Mouse (Mus musculus) kidney, postnatal 0 days (tissue): Measurements from ENCODE around the gene 2810021J22Rik. TPM values are rescaled to one million over a fixed set of nuclear protein-coding genes. Genes with fewer than 3 reads are reported as not detected.
A peak's percentile ranks its signal among the peaks of the same experiment; 100 is the strongest.

Experiments
- ATAC-seq: fragments of 200-750 bp; cut with Nextera tagmentation; replicated peaks from 2 replicates; pipeline ENCODE4 v1.8.0; 2017; ENCODE audit warnings: low read depth, moderate number of reproducible peaks, moderate TSS enrichment, moderate library complexity; ENCODE audit not compliant: low FRiP score
- DNase-seq: peaks from one replicate; pipeline ENCODE4 v3.0.0-alpha.2; 2016; ENCODE audit warnings: low spot score
- H3K27ac ChIP-seq: fragments of 300-500 bp; sonication (generic); 2 replicates; pipeline ENCODE4 v1.5.1; 2014; ENCODE audit warnings: mild to moderate bottlenecking
- H3K27me3 ChIP-seq: fragments of 300-500 bp; sonication (generic); 2 replicates; pipeline ENCODE4 v1.6.1; 2014; ENCODE audit warnings: low read length, mixed read lengths; ENCODE audit not compliant: insufficient read depth
- H3K36me3 ChIP-seq: fragments of 300-500 bp; sonication (generic); 2 replicates; pipeline ENCODE4 v1.6.1; 2014; ENCODE audit warnings: low read length, mixed read lengths; ENCODE audit not compliant: insufficient read depth
- H3K4me1 ChIP-seq: fragments of 300-500 bp; sonication (generic); replicated peaks from 2 replicates; pipeline ENCODE4 v1.6.1; 2014; ENCODE audit warnings: antibody characterized with exemption, low read length, mixed read lengths; ENCODE audit not compliant: insufficient read depth
- H3K4me2 ChIP-seq: fragments of 300-500 bp; sonication (generic); 2 replicates; pipeline ENCODE4 v1.6.1; 2014; ENCODE audit warnings: mild to moderate bottlenecking, low read length, moderate library complexity, mixed read lengths
- H3K4me3 ChIP-seq: fragments of 300-500 bp; sonication (generic); replicated peaks from 2 replicates; pipeline ENCODE4 v1.5.1; 2014; ENCODE audit warnings: low read depth, low read length
- H3K9ac ChIP-seq: fragments of 300-500 bp; sonication (generic); 2 replicates; pipeline ENCODE4 v1.6.1; 2014; ENCODE audit warnings: low read depth, low read length
- H3K9me3 ChIP-seq: fragments of 300-500 bp; sonication (generic); replicated peaks from 2 replicates; pipeline ENCODE4 v1.6.1; 2016; ENCODE audit warnings: low read length, inconsistent platforms, mixed read lengths
- CTCF ChIP-seq: IDR thresholded peaks from 2 replicates; pipeline ENCODE4 v1.5.1; 2016; ENCODE audit warnings: antibody characterized with exemption, low read depth, mild to moderate bottlenecking, moderate library complexity
- WGBS: fragments of 180-500 bp; shearing (Covaris S2); extraction: QIAGEN DNeasy Blood & Tissue Kit; methylation state at CpG from one replicate; pipeline ENCODE4 v1.1.7; 2014; 5-methylcytosine and 5-hydroxymethylcytosine counted together
- polyA plus RNA-seq: library from polyadenylated mRNA; unstranded; fragments of >200 nt; fragmentation: Nextera tagmentation; extraction: Ambion mirVana; gene quantifications from 2 replicates; pipeline ENCODE4 v1.2.1, GENCODE M21; 2015

Gene 2810021J22Rik
- polyA plus RNA-seq, 1 experiment from 2014 or later = 7.2 TPM

DNA sequence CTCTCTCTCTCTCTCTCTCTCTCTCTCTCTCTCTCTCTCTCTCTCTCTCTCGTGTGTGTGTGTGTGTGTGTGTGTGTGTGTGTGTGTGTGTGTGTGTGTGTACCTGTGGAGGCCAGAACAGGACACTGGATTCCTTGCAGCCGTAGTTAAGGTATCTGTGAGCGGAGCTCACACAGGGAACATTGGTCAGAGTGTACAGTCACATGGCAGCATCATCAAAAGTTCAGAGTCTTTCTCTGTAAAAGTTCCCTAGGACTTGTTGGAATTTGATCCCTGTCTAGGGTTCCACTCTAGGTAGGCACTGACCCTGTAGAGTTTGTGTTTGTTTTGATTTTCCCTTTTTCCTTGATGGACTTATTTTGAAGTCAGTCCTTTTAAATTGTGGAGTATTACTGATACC is 59.6 kb downstream of the 2810021J22Rik start:
- WGBS = 52% methylated on average over 2 of the region's 3 CpGs
- H3K36me3 ChIP-seq = 0 out of 2 replicates have a peak, but pooled peaks cover 4% of the 10 kb centered on the region
- ATAC-seq (no peak; the same call in 1 of the 2 replicates), DNase-seq (no peak)
- 0 out of 2 replicates have a peak, but pooled peaks cover 6% of the 10 kb centered on the region for H3K4me1 ChIP-seq
- no peak overlapping the region for H3K4me3 ChIP-seq
- H3K27me3 ChIP-seq = no peaks in the 10 kb centered on the region
- no peak overlapping the region for H3K9ac ChIP-seq
- no peak for TF ChIP-seq CTCF
- H3K27ac ChIP-seq = no peak overlapping the region
- H3K9me3 ChIP-seq = no peaks in the 10 kb centered on the region
- no peak overlapping the region for H3K4me2 ChIP-seq

DNA sequence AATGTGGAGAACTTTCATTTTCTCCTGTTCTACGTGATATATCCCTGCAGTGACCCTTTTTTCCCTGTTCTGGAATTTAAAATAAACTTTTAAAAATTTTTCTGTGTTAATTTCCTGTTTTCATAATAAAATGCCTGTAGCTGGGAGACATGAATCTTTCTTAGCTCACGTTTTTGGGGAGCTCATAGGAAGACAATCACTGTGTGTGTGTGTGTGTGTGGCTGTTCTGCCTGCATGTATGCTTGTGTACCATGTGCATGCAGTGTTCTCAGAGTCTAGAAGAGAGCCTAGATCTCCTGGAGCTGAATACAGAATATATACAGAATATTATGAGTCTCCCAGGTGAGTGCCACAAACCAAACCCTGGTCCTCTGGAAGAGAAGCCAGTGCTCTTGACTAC is 60.0 kb downstream of the 2810021J22Rik start:
- DNase-seq (no peak), ATAC-seq (no peak)
- Histone ChIP-seq H3K9ac (no peak overlapping the region), H3K27me3 (no peaks in the 10 kb centered on the region), H3K4me3 (no peak overlapping the region), H3K36me3 (peaks cover 7% of the 10 kb centered on the region; the same call in 1 of the 2 replicates), H3K4me2 (no peak overlapping the region), H3K27ac (no peak overlapping the region), H3K4me1 (0 out of 2 replicates have a peak, but pooled peaks cover 6% of the 10 kb centered on the region), H3K9me3 (no peaks in the 10 kb centered on the region)
- no peak for TF ChIP-seq CTCF
- WGBS = 55% methylated on average over 2 of the region's 2 CpGs

DNA sequence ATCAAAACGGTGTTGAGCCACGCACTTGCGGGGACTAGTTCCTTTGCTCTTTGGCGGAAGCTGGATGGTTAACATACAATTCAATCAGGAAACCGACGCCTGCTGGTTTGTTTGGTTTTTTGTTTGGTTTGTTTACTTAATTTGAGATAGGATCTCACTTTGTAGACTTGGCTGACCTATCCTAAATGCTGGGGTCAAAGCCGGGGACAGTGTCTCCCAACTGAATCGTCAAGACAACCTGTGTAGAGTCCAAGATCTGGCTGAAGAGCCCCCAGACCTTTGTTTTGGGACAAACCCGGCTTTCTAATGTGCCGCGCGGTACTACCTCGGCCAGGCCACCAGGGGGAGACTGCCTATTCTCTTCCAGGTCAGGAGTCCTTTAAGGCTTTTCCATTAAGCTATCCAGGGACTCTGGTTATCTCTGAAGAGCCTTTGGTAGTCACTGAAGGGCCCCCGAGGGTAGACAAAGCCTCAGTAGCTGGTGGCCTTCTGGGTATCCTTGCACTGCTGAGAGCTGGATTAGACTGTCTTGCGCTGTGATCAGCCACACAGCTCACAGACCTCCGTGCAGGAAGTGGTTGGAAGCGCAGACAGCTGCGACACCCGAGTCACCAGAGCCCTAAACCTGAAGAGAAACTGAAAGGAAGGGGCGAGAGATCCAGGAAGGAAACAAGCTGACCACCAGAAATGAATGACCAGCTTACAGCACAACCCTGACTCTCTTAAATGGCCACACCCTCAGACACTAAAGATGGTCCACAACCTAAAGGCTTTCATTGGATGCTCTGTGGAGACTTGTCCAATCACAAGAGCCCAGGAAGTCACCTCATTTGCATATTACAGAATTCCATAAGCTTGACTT is 61.0 kb downstream of the 2810021J22Rik start:
- ATAC-seq = peak; percentile 71
- Histone ChIP-seq H3K27me3 (no peaks in the 10 kb centered on the region), H3K9me3 (no peaks in the 10 kb centered on the region), H3K27ac (peak overlapping the region; percentile 78), H3K36me3 (peaks cover 13% of the 10 kb centered on the region), H3K4me2 (peak overlapping the region; percentile 49), H3K4me1 (0 out of 2 replicates have a peak, but pooled peaks cover 6% of the 10 kb centered on the region), H3K9ac (peak overlapping the region; percentile 29; the same call in 1 of the 2 replicates), H3K4me3 (peak overlapping the region; percentile 13; the same call in 1 of the 2 replicates)
- peak; percentile 89 for TF ChIP-seq CTCF
- 29% methylated on average over 20 of the region's 20 CpGs for WGBS
- peak; percentile 88 for DNase-seq

DNA sequence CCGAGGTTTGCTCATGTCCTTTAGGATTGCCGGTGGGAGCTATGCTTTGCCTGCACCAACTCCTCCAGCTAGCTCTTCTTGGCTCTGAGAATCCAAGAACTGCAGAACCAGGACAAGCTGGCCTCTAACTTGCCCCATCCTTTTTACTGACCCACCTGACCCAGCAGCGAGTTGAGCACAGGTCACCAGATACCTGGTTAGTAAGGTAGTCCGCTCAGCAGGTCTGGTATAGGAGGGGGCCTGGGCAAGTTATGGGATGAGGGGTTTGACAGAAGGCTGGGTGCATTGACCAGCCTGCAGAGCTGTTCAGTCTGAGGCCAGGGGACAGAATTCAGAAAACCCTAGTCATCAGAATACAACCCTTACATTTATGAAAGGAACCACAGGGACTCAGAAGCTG is 62.0 kb downstream of the 2810021J22Rik start:
- no peak overlapping the region for H3K9ac ChIP-seq
- 0 out of 2 replicates have a peak, but pooled peaks cover 6% of the 10 kb centered on the region for H3K4me1 ChIP-seq
- no peak overlapping the region for H3K4me3 ChIP-seq
- peaks cover 24% of the 10 kb centered on the region for H3K36me3 ChIP-seq
- no peaks in the 10 kb centered on the region for H3K9me3 ChIP-seq
- TF ChIP-seq CTCF = no peak
- no peak overlapping the region for H3K27ac ChIP-seq
- no peak for ATAC-seq
- 84% methylated on average over 4 of the region's 4 CpGs for WGBS
- no peaks in the 10 kb centered on the region for H3K27me3 ChIP-seq
- no peak overlapping the region for H3K4me2 ChIP-seq
- no peak for DNase-seq

DNA sequence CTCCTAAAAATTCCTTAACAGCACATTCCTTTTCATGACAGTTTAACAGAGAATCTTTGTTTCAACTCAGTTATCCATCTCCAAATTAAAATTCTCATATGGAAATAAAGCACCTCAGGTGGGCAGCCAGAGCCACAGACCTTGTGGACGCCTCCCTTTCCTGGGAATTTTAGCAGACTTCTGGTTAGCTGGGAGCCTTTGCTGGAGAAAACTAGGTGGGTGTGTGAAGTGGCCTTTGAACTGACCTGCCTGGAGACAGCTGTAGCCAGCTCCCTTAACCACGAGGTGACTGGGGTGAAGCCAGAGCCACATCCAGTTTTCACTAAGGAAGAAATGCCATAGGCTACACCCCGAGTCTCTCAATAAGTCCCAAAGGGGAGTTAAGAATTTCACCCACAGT is 62.6 kb downstream of the 2810021J22Rik start:
- Histone ChIP-seq H3K9ac (no peak overlapping the region), H3K4me1 (0 out of 2 replicates have a peak, but pooled peaks cover 6% of the 10 kb centered on the region), H3K36me3 (peaks cover 24% of the 10 kb centered on the region), H3K9me3 (no peaks in the 10 kb centered on the region), H3K27me3 (no peaks in the 10 kb centered on the region), H3K4me2 (no peak overlapping the region), H3K4me3 (no peak overlapping the region), H3K27ac (0 out of 2 replicates have a peak overlapping the region, but pooled peaks have one; percentile 6)
- no peak for TF ChIP-seq CTCF
- WGBS = 31% methylated on average over 3 of the region's 3 CpGs
- DNase-seq = no peak
- ATAC-seq = no peak

DNA sequence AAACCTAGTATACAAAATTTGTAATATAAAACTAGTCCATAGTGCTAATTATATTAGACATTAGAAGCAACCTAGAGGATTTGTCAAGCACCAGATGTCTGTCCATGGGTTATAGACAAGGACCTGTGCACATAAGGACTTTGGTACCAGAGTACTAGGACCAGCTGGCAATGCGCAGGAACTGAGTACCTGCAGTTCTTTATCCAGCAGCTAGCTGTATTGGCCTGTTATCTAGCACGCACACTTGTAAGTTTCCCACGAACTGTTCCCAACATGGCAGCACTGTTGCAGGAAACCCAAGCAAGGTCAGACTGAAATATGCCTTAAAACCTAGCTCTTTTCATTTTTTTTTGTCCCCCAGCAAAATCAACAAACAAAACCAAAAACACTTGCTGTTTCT is 63.2 kb downstream of the 2810021J22Rik start:
- H3K9ac ChIP-seq = no peak overlapping the region
- ATAC-seq (no peak), DNase-seq (no peak)
- H3K4me2 ChIP-seq = no peak overlapping the region
- H3K9me3 ChIP-seq = no peaks in the 10 kb centered on the region
- H3K36me3 ChIP-seq = peaks cover 24% of the 10 kb centered on the region
- WGBS = 91% methylated on average over 3 of the region's 3 CpGs
- H3K27me3 ChIP-seq = no peaks in the 10 kb centered on the region
- H3K27ac ChIP-seq = no peak overlapping the region
- TF ChIP-seq CTCF = no peak
- no peak overlapping the region for H3K4me3 ChIP-seq
- H3K4me1 ChIP-seq = 0 out of 2 replicates have a peak, but pooled peaks cover 6% of the 10 kb centered on the region
